ENCODE assay signal across 10 mouse cellular contexts in genomic region chr15:98601832-98602190, GRCm38 (mm10). TPM values are rescaled to one million over a fixed set of nuclear protein-coding genes. Genes with fewer than 3 reads are reported as not detected.
DNase-seq lines count a peak whose midpoint lies in the region; ATAC-seq and TF ChIP-seq lines count a peak whose summit lies in the region.
"Had no signal": no experiment of that assay in that cellular context is flagged by ENCODE, and none has a peak within 500 bp of the region (broad histone marks: within the 10 kb centered on the region; RNA-seq: fewer than 3 reads in every experiment).

No protein-coding gene starts in this region.

- no peak for TF ChIP-seq CTCF in forebrain, postnatal 0 days (IDR thresholded peaks at IDR 0.05; ENCODE audit: low read depth)
- no peak for TF ChIP-seq CTCF in kidney, postnatal 0 days (IDR thresholded peaks at IDR 0.05; ENCODE audit: low read depth)

- H3K36me3 ChIP-seq in forebrain, embryonic 14.5 days (ENCODE audit: control insufficient read depth, insufficient read depth, low read length), result peaks cover 71% of the 10 kb centered on the region
- H3K36me3 ChIP-seq in forebrain, postnatal 0 days (ENCODE audit: insufficient read depth), result peaks cover 57% of the 10 kb centered on the region
- peaks cover 42% of the 10 kb centered on the region for H3K36me3 ChIP-seq in kidney, postnatal 0 days (ENCODE audit: insufficient read depth, low read length)
- peaks cover 64% of the 10 kb centered on the region for H3K36me3 ChIP-seq in embryonic facial prominence, embryonic 15.5 days
- peaks cover 70% of the 10 kb centered on the region for H3K36me3 ChIP-seq in liver, embryonic 15.5 days (replicated peaks)

- no peak overlapping the region for H3K4me2 ChIP-seq in forebrain, embryonic 14.5 days (ENCODE audit: low read length)
- no peak overlapping the region for H3K4me2 ChIP-seq in forebrain, postnatal 0 days (ENCODE audit: low read depth)
- peak overlapping the region; percentile 69 for H3K4me2 ChIP-seq in kidney, postnatal 0 days (ENCODE audit: low read length)
- peak overlapping the region; percentile 46 for H3K4me2 ChIP-seq in embryonic facial prominence, embryonic 15.5 days (replicated peaks)
- peak overlapping the region; percentile 83 for H3K4me2 ChIP-seq in liver, embryonic 15.5 days

- no peak overlapping the region for H3K4me3 ChIP-seq in forebrain, embryonic 14.5 days (ENCODE audit: low read depth, low read length)
- H3K4me3 ChIP-seq in forebrain, postnatal 0 days (ENCODE audit: low read depth, low read length), result no peak overlapping the region
- peak overlapping the region; percentile 38 for H3K4me3 ChIP-seq in kidney, postnatal 0 days (replicated peaks; ENCODE audit: low read depth, low read length)
- H3K4me3 ChIP-seq in embryonic facial prominence, embryonic 15.5 days (replicated peaks), result peak overlapping the region; percentile 26
- H3K4me3 ChIP-seq in liver, embryonic 15.5 days (replicated peaks), result peak overlapping the region; percentile 57

- no peaks in the 10 kb centered on the region for H3K9me3 ChIP-seq in forebrain, embryonic 14.5 days (replicated peaks; ENCODE audit: control insufficient read depth, low read length)
- H3K9me3 ChIP-seq in forebrain, postnatal 0 days (ENCODE audit: low read length), result no peaks in the 10 kb centered on the region
- H3K9me3 ChIP-seq in kidney, postnatal 0 days (replicated peaks; ENCODE audit: low read length), result no peaks in the 10 kb centered on the region
- no peaks in the 10 kb centered on the region for H3K9me3 ChIP-seq in embryonic facial prominence, embryonic 15.5 days (replicated peaks)
- no peaks in the 10 kb centered on the region for H3K9me3 ChIP-seq in liver, embryonic 15.5 days (replicated peaks)

- no peak for DNase-seq in forebrain, embryonic 14.5 days (ENCODE audit: low spot score)
- no peak for DNase-seq in forebrain, postnatal 0 days
- DNase-seq in kidney, postnatal 0 days (ENCODE audit: low spot score), result no peak
- no peak for DNase-seq in kidney, adult 18-20 months
- DNase-seq in adrenal gland, adult 8-10 months, result no peak

- no peaks in the 10 kb centered on the region for H3K27me3 ChIP-seq in forebrain, embryonic 14.5 days (replicated peaks; ENCODE audit: control insufficient read depth, insufficient read depth, low read length)
- H3K27me3 ChIP-seq in forebrain, postnatal 0 days (ENCODE audit: insufficient read depth, low read length), result no peaks in the 10 kb centered on the region
- no peaks in the 10 kb centered on the region for H3K27me3 ChIP-seq in kidney, postnatal 0 days (ENCODE audit: insufficient read depth, low read length)
- H3K27me3 ChIP-seq in embryonic facial prominence, embryonic 15.5 days, result no peaks in the 10 kb centered on the region
- no peaks in the 10 kb centered on the region for H3K27me3 ChIP-seq in liver, embryonic 15.5 days

- peaks cover 3% of the 10 kb centered on the region; the same call in 1 of the 2 replicates for H3K4me1 ChIP-seq in forebrain, embryonic 14.5 days (ENCODE audit: control insufficient read depth, insufficient read depth, low read length)
- no peaks in the 10 kb centered on the region for H3K4me1 ChIP-seq in forebrain, postnatal 0 days (ENCODE audit: insufficient read depth)
- peaks cover 47% of the 10 kb centered on the region for H3K4me1 ChIP-seq in kidney, postnatal 0 days (replicated peaks; ENCODE audit: insufficient read depth, low read length)
- H3K4me1 ChIP-seq in embryonic facial prominence, embryonic 15.5 days, result peaks cover 32% of the 10 kb centered on the region
- H3K4me1 ChIP-seq in liver, embryonic 15.5 days (replicated peaks), result peaks cover 73% of the 10 kb centered on the region

- 0 out of 2 replicates have a peak overlapping the region, but pooled peaks have one; percentile 13 for H3K9ac ChIP-seq in forebrain, embryonic 14.5 days (ENCODE audit: low read length)
- no peak overlapping the region for H3K9ac ChIP-seq in forebrain, postnatal 0 days
- H3K9ac ChIP-seq in kidney, postnatal 0 days (ENCODE audit: low read depth, low read length), result peak overlapping the region; percentile 68; the same call in 1 of the 2 replicates
- no peak overlapping the region for H3K9ac ChIP-seq in embryonic facial prominence, embryonic 15.5 days
- peak overlapping the region; percentile 71 for H3K9ac ChIP-seq in liver, embryonic 15.5 days

- H3K27ac ChIP-seq in forebrain, embryonic 14.5 days (ENCODE audit: low read depth, low read length), result no peak overlapping the region
- H3K27ac ChIP-seq in forebrain, postnatal 0 days (ENCODE audit: low read depth, low read length), result no peak overlapping the region
- peak overlapping the region; percentile 91 for H3K27ac ChIP-seq in kidney, postnatal 0 days
- peak overlapping the region; percentile 77 for H3K27ac ChIP-seq in embryonic facial prominence, embryonic 15.5 days (replicated peaks)
- peak overlapping the region; percentile 96 for H3K27ac ChIP-seq in liver, embryonic 15.5 days (replicated peaks)

- no peak for ATAC-seq in forebrain, embryonic 14.5 days
- no peak for ATAC-seq in forebrain, postnatal 0 days
- ATAC-seq in kidney, postnatal 0 days (replicated peaks; ENCODE audit: low FRiP score, low read depth), result no peak
- ATAC-seq in embryonic facial prominence, embryonic 15.5 days (ENCODE audit: insufficient number of reproducible peaks, low FRiP score, low TSS enrichment, low read depth), result no peak
- peak; percentile 36 for ATAC-seq in liver, embryonic 15.5 days (ENCODE audit: insufficient read depth)
- ATAC-seq in cerebellum, adult (ENCODE audit: insufficient number of reproducible peaks, low FRiP score, low TSS enrichment), result no peak

- WGBS in forebrain, embryonic 14.5 days, result 85% methylated on average over 7 of the region's 7 CpGs
- 78% methylated on average over 7 of the region's 7 CpGs for WGBS in forebrain, postnatal 0 days
- WGBS in kidney, postnatal 0 days, result 47% methylated on average over 7 of the region's 7 CpGs
- 68% methylated on average over 7 of the region's 7 CpGs for WGBS in embryonic facial prominence, embryonic 15.5 days
- 27% methylated on average over 7 of the region's 7 CpGs for WGBS in liver, embryonic 15.5 days (ENCODE audit: insufficient replicate concordance)

RNA-seq across cellular contexts. Expression of gene Adcy6, which starts 8.1 kb away (rescaled TPM):
- 6.4 and 10.4 TPM in 2 replicates for polyA plus RNA-seq in forebrain, embryonic 14.5 days (2014; fragmentation: Nextera tagmentation; extraction: Ambion mirVana)
- total RNA-seq in forebrain, postnatal 0 days (2014; rRNA removed), result 39.2 and 42.3 TPM in 2 replicates
- 1.9 and 5.4 TPM in 2 replicates for polyA plus RNA-seq in forebrain, postnatal 0 days (2015; fragmentation: Nextera tagmentation; extraction: Ambion mirVana)
- polyA plus RNA-seq in kidney, postnatal 0 days (2015; fragmentation: Nextera tagmentation; extraction: Ambion mirVana), result 16.8 and 17.0 TPM in 2 replicates
- polyA plus RNA-seq in embryonic facial prominence, embryonic 15.5 days (2015; fragmentation: Nextera tagmentation; extraction: Ambion mirVana), result 18.1 and 19.6 TPM in 2 replicates
- polyA plus RNA-seq in liver, embryonic 15.5 days (2015; fragmentation: Nextera tagmentation; extraction: Ambion mirVana), result 6.6 and 6.9 TPM in 2 replicates
- 10 to 100 TPM; 35.2 to 66.9 (median 56.7) TPM for total RNA-seq in adrenal gland, adult 8-10 months (2022)

RNA-seq across cellular contexts. Expression of gene Cacnb3, which starts 28.8 kb away (rescaled TPM):
- 75.9 and 95.4 TPM in 2 replicates for polyA plus RNA-seq in forebrain, embryonic 14.5 days (2014; fragmentation: Nextera tagmentation; extraction: Ambion mirVana)
- 191 and 201 TPM in 2 replicates for total RNA-seq in forebrain, postnatal 0 days (2014; rRNA removed)
- 133 and 139 TPM in 2 replicates for polyA plus RNA-seq in forebrain, postnatal 0 days (2015; fragmentation: Nextera tagmentation; extraction: Ambion mirVana)
- polyA plus RNA-seq in kidney, postnatal 0 days (2015; fragmentation: Nextera tagmentation; extraction: Ambion mirVana), result 19.8 and 22.4 TPM in 2 replicates
- polyA plus RNA-seq in embryonic facial prominence, embryonic 15.5 days (2015; fragmentation: Nextera tagmentation; extraction: Ambion mirVana), result 45.7 and 48.2 TPM in 2 replicates
- 0.52 and 0.96 TPM in 2 replicates for polyA plus RNA-seq in liver, embryonic 15.5 days (2015; fragmentation: Nextera tagmentation; extraction: Ambion mirVana)
- total RNA-seq in adrenal gland, adult 8-10 months (2022), result 10 to 100 TPM; 13.4 to 19.6 (median 15.7) TPM
- total RNA-seq: neutrophil, adult 5-6 weeks had no signal

RNA-seq across cellular contexts. Expression of gene 4930415O20Rik, which starts 31.0 kb away (rescaled TPM):
- not detected in 2 replicates for polyA plus RNA-seq in forebrain, embryonic 14.5 days (2014; fragmentation: Nextera tagmentation; extraction: Ambion mirVana)
- total RNA-seq in forebrain, postnatal 0 days (2014; rRNA removed), result not detected in 2 replicates
- 0.51 TPM in 1 of 2 replicates, not detected in the other for polyA plus RNA-seq in forebrain, postnatal 0 days (2015; fragmentation: Nextera tagmentation; extraction: Ambion mirVana)
- polyA plus RNA-seq in kidney, postnatal 0 days (2015; fragmentation: Nextera tagmentation; extraction: Ambion mirVana), result 0.30 and 0.62 TPM in 2 replicates
- 0.43 TPM in 1 of 2 replicates, not detected in the other for polyA plus RNA-seq in embryonic facial prominence, embryonic 15.5 days (2015; fragmentation: Nextera tagmentation; extraction: Ambion mirVana)
- not detected in 2 replicates for polyA plus RNA-seq in liver, embryonic 15.5 days (2015; fragmentation: Nextera tagmentation; extraction: Ambion mirVana)
- total RNA-seq in adrenal gland, adult 8-10 months (2022), result not detected
- total RNA-seq: left cerebral cortex, postnatal 36 days; neutrophil, adult 5-6 weeks had no signal

RNA-seq across cellular contexts. Expression of gene Ccnt1, which starts 31.1 kb away (rescaled TPM):
- 51.3 and 61.7 TPM in 2 replicates for polyA plus RNA-seq in forebrain, embryonic 14.5 days (2014; fragmentation: Nextera tagmentation; extraction: Ambion mirVana)
- 51.1 and 52.0 TPM in 2 replicates for total RNA-seq in forebrain, postnatal 0 days (2014; rRNA removed)
- 35.5 and 47.0 TPM in 2 replicates for polyA plus RNA-seq in forebrain, postnatal 0 days (2015; fragmentation: Nextera tagmentation; extraction: Ambion mirVana)
- 42.3 and 46.2 TPM in 2 replicates for polyA plus RNA-seq in kidney, postnatal 0 days (2015; fragmentation: Nextera tagmentation; extraction: Ambion mirVana)
- polyA plus RNA-seq in embryonic facial prominence, embryonic 15.5 days (2015; fragmentation: Nextera tagmentation; extraction: Ambion mirVana), result 54.7 and 57.5 TPM in 2 replicates
- 25.1 and 28.2 TPM in 2 replicates for polyA plus RNA-seq in liver, embryonic 15.5 days (2015; fragmentation: Nextera tagmentation; extraction: Ambion mirVana)
- total RNA-seq in adrenal gland, adult 8-10 months (2022), result 10 to 100 TPM; 45.2 to 56.6 (median 46.5) TPM

Comparison
In these comparisons a context has a peak if more than half of its experiments do, and no peak if none do; other contexts are left out.
1. H3K9ac ChIP-seq: peak in forebrain, embryonic 14.5 days (single experiment), kidney, postnatal 0 days (single experiment) and liver, embryonic 15.5 days (single experiment); none in forebrain, postnatal 0 days (single experiment) and embryonic facial prominence, embryonic 15.5 days (single experiment).
2. H3K27ac ChIP-seq: peak in kidney, postnatal 0 days (single experiment), embryonic facial prominence, embryonic 15.5 days (single experiment) and liver, embryonic 15.5 days (single experiment); none in forebrain, embryonic 14.5 days (single experiment) and forebrain, postnatal 0 days (single experiment).
3. H3K4me2 ChIP-seq: peak in kidney, postnatal 0 days (single experiment), embryonic facial prominence, embryonic 15.5 days (single experiment) and liver, embryonic 15.5 days (single experiment); none in forebrain, embryonic 14.5 days (single experiment) and forebrain, postnatal 0 days (single experiment).
4. H3K4me3 ChIP-seq: peak in kidney, postnatal 0 days (single experiment), embryonic facial prominence, embryonic 15.5 days (single experiment) and liver, embryonic 15.5 days (single experiment); none in forebrain, embryonic 14.5 days (single experiment) and forebrain, postnatal 0 days (single experiment).
5. RNA of gene Cacnb3, which starts 28.8 kb away (polyA plus RNA-seq): 133 to 139 TPM in forebrain, postnatal 0 days, 75.9 to 95.4 TPM in forebrain, embryonic 14.5 days, 45.7 to 48.2 TPM in embryonic facial prominence, embryonic 15.5 days and 19.8 to 22.4 TPM in kidney, postnatal 0 days; 0.52 to 0.96 TPM in liver, embryonic 15.5 days; every median in the first group is over 10 times any median in the second.